Mouse (Mus musculus) forebrain, postnatal 0 days (tissue): ENCODE measurements around the gene Zfp575. TPM values are rescaled to one million over a fixed set of nuclear protein-coding genes. Genes with fewer than 3 reads are reported as not detected.

Source experiments
- ATAC-seq: fragments of 200-750 bp; cut with Nextera tagmentation; 2 replicates; pipeline ENCODE4 v1.8.0; 2017; ENCODE audit warnings: mild to moderate bottlenecking, moderate library complexity
- DNase-seq: peaks from one replicate; pipeline ENCODE4 v3.0.0-alpha.2; 2015
- H3K27ac ChIP-seq: fragments of 300-500 bp; sonication (generic); 2 replicates; pipeline ENCODE4 v1.5.1; 2014; ENCODE audit warnings: low read depth, mild to moderate bottlenecking, antibody characterized with exemption, low read length, moderate library complexity, mixed read lengths
- H3K27me3 ChIP-seq: fragments of 300-500 bp; sonication (generic); 2 replicates; pipeline ENCODE4 v1.6.1; 2014; ENCODE audit warnings: mild to moderate bottlenecking, low read length, mixed read lengths; ENCODE audit not compliant: insufficient read depth
- H3K36me3 ChIP-seq: fragments of 300-500 bp; sonication (generic); 2 replicates; pipeline ENCODE4 v1.6.1; 2014; ENCODE audit warnings: mild to moderate bottlenecking, moderate library complexity; ENCODE audit not compliant: insufficient read depth
- H3K4me1 ChIP-seq: fragments of 300-500 bp; sonication (generic); 2 replicates; pipeline ENCODE4 v1.6.1; 2014; ENCODE audit warnings: antibody characterized with exemption; ENCODE audit not compliant: insufficient read depth
- H3K4me2 ChIP-seq: fragments of 300-500 bp; sonication (generic); 2 replicates; pipeline ENCODE4 v1.6.1; 2014; ENCODE audit warnings: low read depth, mild to moderate bottlenecking, moderate library complexity
- H3K4me3 ChIP-seq: fragments of 300-500 bp; sonication (generic); 2 replicates; pipeline ENCODE4 v1.5.1; 2014; ENCODE audit warnings: low read depth, low read length, mixed read lengths
- H3K9ac ChIP-seq: fragments of 300-500 bp; sonication (generic); 2 replicates; pipeline ENCODE4 v1.6.1; 2014; ENCODE audit warnings: mild to moderate bottlenecking
- H3K9me3 ChIP-seq: fragments of 300-500 bp; sonication (generic); 2 replicates; pipeline ENCODE4 v1.6.1; 2016; ENCODE audit warnings: low read length
- CTCF ChIP-seq: sonication (generic); IDR thresholded peaks from 2 replicates; pipeline ENCODE4 v1.5.1; 2016; ENCODE audit warnings: antibody characterized with exemption, control low read depth, low read depth
- whole genome bisulfite sequencing: fragments of 180-500 bp; shearing (Covaris S2); extraction: QIAGEN DNeasy Blood & Tissue Kit; methylation state at CpG from one replicate; pipeline ENCODE4 v1.1.7; 2014; 5-methylcytosine and 5-hydroxymethylcytosine counted together
- polyA plus RNA-seq: library from polyadenylated mRNA; unstranded; fragments of >200 nt; fragmentation: Nextera tagmentation; extraction: Ambion mirVana; gene quantifications from 2 replicates; pipeline ENCODE4 v1.2.1, GENCODE M21; 2015
- total RNA-seq: library from RNA; depleted of rRNA; stranded (reverse); fragments of >200 nt; gene quantifications from 2 replicates; pipeline ENCODE4 v1.2.3, GENCODE M21; 2014; rRNA removed

Gene Zfp575
- 0.38 and 1.2 TPM in 2 replicates for total RNA-seq
- polyA plus RNA-seq: 19.4 and 24.8 TPM in 2 replicates

DNA sequence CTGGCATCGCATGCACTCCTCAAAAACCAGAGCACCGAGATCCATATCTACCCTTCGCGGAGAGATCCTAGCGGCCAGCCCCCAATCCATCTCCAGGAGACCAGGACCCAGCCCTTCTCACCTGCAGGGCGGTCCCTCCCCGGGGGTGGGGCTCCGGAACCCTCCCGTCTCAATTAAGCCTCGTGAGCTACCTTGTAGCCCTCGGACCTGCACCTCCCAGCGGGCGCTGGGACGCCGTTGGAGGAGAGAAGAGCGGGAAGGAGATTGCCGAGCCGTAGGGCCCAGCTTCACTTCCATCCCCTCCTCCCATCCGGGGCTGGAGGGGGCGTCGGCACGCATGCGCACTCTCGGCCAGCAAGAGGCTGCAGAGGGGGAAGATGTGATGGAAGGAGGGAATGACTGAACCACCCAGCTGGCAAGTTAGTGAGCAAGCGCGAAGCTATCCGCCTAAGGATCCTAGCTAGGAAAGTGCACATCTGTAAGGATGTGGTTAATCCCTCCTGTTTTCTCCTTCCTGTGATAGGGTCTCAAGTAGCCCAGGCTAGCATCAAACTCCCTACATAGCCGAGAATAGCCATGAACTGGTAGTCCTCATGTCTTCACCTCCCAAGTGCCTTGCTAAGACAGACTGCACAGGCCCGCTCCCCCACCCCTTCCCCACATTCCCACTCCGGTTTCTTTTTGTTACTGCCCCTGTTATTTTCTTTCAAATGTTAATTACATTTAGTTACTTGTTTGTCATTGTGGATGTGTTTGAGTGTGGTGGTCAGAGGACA lies at the start of gene Zfp575, which contains the start of gene Ethe1:
TSS of gene Zfp575 (minus strand) at position 312 of the 776 bp plus-strand sequence.
TSS of gene Ethe1 (plus strand) at position 214 of the 776 bp plus-strand sequence.
- peak; percentile 1; the same call in 1 of the 2 replicates for TF ChIP-seq CTCF
- 4% methylated on average over 30 of the region's 30 CpGs for WGBS
- Histone ChIP-seq H3K27me3 (no peaks in the 10 kb centered on the region), H3K4me2 (peak within 1 kb of the TSS; percentile 75), H3K9me3 (no peaks in the 10 kb centered on the region), H3K4me3 (peak within 1 kb of the TSS; percentile 73), H3K9ac (peak within 1 kb of the TSS; percentile 94), H3K4me1 (no peaks in the 10 kb centered on the region), H3K27ac (peak within 1 kb of the TSS; percentile 80), H3K36me3 (no peaks in the 10 kb centered on the region)
- ATAC-seq (peak; percentile 92), DNase-seq (peak; percentile 93)

DNA sequence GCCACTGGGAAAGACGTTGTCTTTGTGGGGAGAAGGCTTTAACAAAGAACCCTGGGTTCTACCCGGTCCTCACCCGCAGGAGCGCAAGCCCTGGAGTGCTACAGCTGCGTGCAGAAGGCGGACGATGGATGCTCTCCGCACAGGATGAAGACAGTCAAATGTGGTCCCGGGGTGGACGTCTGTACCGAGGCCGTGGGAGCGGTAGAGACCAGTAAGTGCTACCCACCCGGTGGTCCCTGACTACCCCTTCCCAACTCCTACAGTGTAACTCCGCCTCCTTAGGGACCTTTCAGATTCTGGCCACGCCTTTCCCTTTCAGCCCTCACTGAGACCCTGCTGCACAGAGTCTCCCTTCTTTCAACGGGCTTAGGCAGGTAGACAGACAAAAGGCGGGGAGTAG lies 49.6 kb upstream of the Zfp575 start:
- TF ChIP-seq CTCF: no peak
- Histone ChIP-seq H3K27me3 (peaks cover 41% of the 10 kb centered on the region), H3K9ac (no peak overlapping the region), H3K9me3 (no peaks in the 10 kb centered on the region), H3K36me3 (no peaks in the 10 kb centered on the region), H3K4me3 (no peak overlapping the region), H3K4me1 (peaks cover 5% of the 10 kb centered on the region; the same call in 1 of the 2 replicates), H3K27ac (no peak overlapping the region), H3K4me2 (no peak overlapping the region; the same call in none of the 2 replicates)
- DNase-seq: no peak
- no peak for ATAC-seq
- WGBS: 1% methylated on average over 18 of the region's 18 CpGs

DNA sequence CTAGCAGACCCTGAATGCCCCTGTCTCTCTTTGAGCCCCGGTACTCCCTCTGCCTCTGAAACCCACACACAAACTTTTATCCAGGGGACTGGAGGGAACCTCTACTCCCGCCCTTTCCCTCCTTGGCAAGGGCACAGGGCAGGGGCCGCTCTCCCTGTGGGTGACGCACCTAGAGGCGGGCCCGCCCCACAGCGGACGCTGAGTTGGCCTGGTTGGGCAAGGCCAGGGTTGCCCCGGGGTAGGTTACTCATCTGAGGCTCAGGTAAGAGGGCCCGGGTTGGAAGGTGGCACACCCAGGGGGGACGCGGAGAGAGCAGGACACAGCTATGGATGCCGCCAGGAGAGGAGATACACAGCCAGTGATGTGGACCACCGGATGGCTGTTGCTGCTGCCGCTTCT lies 48.8 kb upstream of the Zfp575 start, which contains the start of gene Lypd3:
TSS of gene Lypd3 (plus strand) at position 287 of the 400 bp plus-strand sequence.
- no peak for TF ChIP-seq CTCF
- WGBS: 22% methylated on average over 15 of the region's 15 CpGs
- no peak for DNase-seq
- Histone ChIP-seq H3K27ac (no peak within 1 kb of the TSS), H3K9me3 (no peaks in the 10 kb centered on the region), H3K36me3 (no peaks in the 10 kb centered on the region), H3K9ac (no peak within 1 kb of the TSS), H3K27me3 (peaks cover 37% of the 10 kb centered on the region), H3K4me3 (no peak within 1 kb of the TSS), H3K4me2 (no peak within 1 kb of the TSS; the same call in none of the 2 replicates), H3K4me1 (peaks cover 5% of the 10 kb centered on the region; the same call in 1 of the 2 replicates)
- no peak for ATAC-seq

DNA sequence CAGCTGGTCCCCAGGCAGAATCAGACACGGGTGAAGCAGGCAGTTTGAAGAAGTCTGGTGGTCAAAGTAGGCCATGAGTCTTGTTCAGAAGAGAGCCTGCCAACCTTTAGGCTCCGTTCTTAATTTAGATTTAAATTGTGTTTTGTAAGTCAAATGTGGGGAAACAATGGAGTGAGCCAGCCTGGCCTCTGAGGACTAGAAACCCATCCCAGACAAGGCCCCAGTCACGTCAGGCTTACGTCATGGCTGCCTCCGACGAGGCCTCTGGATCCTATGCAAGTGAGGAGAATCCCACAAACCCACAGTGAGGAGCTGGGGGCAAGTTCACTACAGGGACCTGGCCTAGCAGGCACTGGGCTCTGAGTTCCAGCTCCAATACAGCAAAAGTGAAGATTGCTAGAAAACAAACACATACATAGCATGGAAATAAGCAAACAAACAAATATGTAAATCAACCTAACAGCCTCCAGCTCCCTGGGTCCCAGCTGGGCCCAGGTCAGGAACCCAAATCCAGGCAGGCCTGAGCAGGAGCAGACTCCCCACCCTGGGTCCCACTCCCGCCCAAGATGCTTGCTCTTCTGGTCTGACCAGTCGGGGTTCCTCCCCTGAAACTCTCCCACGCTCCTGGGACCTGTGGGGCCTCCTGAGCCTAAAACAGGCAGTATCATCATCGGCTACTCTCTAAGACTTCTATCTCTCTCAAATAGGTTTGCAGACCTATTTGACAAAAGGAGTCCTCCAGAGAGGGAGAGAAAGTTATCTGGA lies 42.9 kb upstream of the Zfp575 start:
- H3K9me3 ChIP-seq: no peaks in the 10 kb centered on the region
- TF ChIP-seq CTCF: no peak
- H3K27me3 ChIP-seq: no peaks in the 10 kb centered on the region
- DNase-seq: no peak
- H3K4me1 ChIP-seq: no peaks in the 10 kb centered on the region
- WGBS: 71% methylated on average over 10 of the region's 10 CpGs
- H3K27ac ChIP-seq: no peak overlapping the region
- H3K4me3 ChIP-seq: no peak overlapping the region
- no peak for ATAC-seq
- H3K36me3 ChIP-seq: no peaks in the 10 kb centered on the region
- no peak overlapping the region for H3K9ac ChIP-seq
- no peak overlapping the region for H3K4me2 ChIP-seq

DNA sequence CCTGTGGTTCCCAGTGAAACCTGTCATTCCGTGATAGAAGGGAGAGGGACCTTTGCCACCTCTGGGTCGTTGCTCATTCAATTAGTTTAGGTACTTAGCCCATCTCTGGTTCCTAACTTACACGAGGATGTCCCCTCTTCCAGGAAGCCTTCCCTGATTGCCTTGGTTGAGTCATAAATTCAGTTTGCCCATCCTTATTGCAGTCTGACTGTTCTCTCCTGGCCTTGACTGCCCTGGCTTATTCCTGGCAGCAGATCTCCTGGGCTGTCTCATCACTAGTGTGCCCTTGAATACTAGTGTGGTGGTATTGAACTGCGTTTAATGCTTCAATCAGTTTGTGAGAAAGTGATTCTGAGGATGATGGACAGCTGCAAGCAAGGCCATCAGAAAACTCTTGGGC lies 42.2 kb upstream of the Zfp575 start:
- Histone ChIP-seq H3K27me3 (no peaks in the 10 kb centered on the region), H3K4me1 (no peaks in the 10 kb centered on the region), H3K36me3 (no peaks in the 10 kb centered on the region), H3K4me2 (no peak overlapping the region), H3K9me3 (no peaks in the 10 kb centered on the region), H3K4me3 (no peak overlapping the region), H3K9ac (no peak overlapping the region), H3K27ac (no peak overlapping the region)
- ATAC-seq (no peak), DNase-seq (no peak)
- no peak for TF ChIP-seq CTCF
- WGBS: 72% methylated on average over 4 of the region's 4 CpGs

DNA sequence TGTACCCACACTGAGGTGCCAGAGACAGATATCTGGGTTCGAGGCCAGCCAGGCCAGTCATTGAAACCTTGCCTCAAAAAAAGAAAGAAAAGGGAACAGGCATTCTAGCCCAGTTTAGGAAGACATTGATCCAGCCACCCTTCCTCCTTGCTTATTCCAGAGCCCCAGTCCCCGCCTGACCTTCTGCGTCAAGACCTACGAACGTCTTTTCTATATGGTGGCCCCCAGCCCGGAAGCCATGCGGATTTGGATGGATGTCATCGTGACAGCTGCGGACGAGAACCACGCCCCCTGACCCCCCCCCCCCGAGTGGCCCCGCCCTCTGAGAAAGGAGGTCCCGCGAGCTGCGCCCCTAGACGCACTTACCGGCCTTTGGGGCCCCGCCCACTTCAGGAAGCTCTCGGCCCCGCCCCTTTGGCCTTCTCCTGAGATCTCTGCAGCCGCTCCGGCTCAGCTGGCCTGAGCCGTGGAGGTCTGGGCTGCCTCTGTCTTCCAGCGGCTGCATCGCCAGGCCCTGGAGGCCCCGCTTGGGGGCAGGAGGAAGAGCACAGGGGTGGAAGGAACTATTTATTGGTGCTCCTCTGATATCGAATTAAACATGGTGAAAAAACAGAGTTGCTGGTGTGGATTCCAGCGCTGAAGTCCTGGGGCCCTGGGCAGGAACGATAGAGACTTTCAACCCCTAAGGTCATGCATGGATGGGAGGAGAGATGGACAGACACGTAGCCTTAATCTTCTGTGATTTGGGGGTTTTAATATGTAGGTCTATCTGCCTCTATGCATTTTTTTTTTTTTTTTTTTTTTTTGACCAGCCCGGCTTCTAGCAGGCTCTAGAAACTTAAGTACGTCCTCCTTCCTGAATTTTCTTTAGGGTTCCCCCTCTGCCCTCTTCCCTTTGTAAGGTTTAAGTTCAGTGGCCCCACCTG lies 41.5 kb upstream of the Zfp575 start:
- H3K4me1 ChIP-seq: no peaks in the 10 kb centered on the region
- 11% methylated on average over 33 of the region's 33 CpGs for WGBS
- no peak for TF ChIP-seq CTCF
- DNase-seq: peak; percentile 47
- H3K27ac ChIP-seq: no peak overlapping the region
- H3K9me3 ChIP-seq: no peaks in the 10 kb centered on the region
- peak overlapping the region; percentile 27 for H3K4me3 ChIP-seq
- H3K9ac ChIP-seq: 0 out of 2 replicates have a peak overlapping the region, but pooled peaks have one; percentile 31
- H3K4me2 ChIP-seq: peak overlapping the region; percentile 50
- H3K27me3 ChIP-seq: no peaks in the 10 kb centered on the region
- peak; percentile 63 for ATAC-seq
- no peaks in the 10 kb centered on the region for H3K36me3 ChIP-seq
